Mouse (Mus musculus): Measurements from ENCODE around the gene Prepl.

GRCm38 (mm10) chr17:85033087-85033486 is 57.0 kb downstream of the Prepl start:
- no peak for TF ChIP-seq CTCF (conservative IDR thresholded peaks at IDR 0.05; ENCODE audit: low read length)
- no peak for TF ChIP-seq NANOG (IDR thresholded peaks at IDR 0.05; ENCODE audit: borderline replicate concordance, low read length)
